Mouse (Mus musculus) left cerebral cortex, postnatal 10 days (tissue): ENCODE results near the gene Tnfaip1. TPM values are rescaled to one million over a fixed set of nuclear protein-coding genes. Genes with fewer than 3 reads are reported as not detected.
"Not testable (repeated sequence)": the region's sequence is repeated elsewhere in the genome, so short reads cannot be mapped to it uniquely, and the experiment has no call there.

Experiments used
- DNase-seq, 2 experiments: peaks; one replicate each; pipeline ENCODE4 v3.0.0; 2021 to 2022; ENCODE audit warnings: low spot score in 2 of 2, mixed read lengths in 1 of 2; ENCODE audit errors: extremely low spot score in 1 of 2
- intact Hi-C: fragments of 180-260 bp; cut with DNase I; formaldehyde crosslinking; loops from one replicate; pipeline ENCODE4 v1.15.1; 2025
- total RNA-seq, 2 experiments: library from RNA; stranded (reverse); gene quantifications; 2 replicates each; pipeline ENCODE4 v1.2.3; 2021

Tnfaip1 gene
- 10 to 100 TPM; 49.3 to 51.2 TPM for total RNA-seq

GRCm38 (mm10) chr11:78536080-78536689 lies at the start of gene Tnfaip1, which contains the start of gene Ift20:
Gene Tnfaip1, minus strand, starts transcription at chr11:78536332.
Gene Ift20, plus strand, starts transcription at chr11:78536361.
- intact Hi-C loops = no loop called here
- DNase-seq = peak; percentile 98 to 99

- intact Hi-C loops = no loop called here
- DNase-seq = no peak
Measured at GRCm38 (mm10) chr11:78582848-78583247, 46.7 kb upstream of the Tnfaip1 start.

GRCm38 (mm10) chr11:78574975-78575374 lies 38.8 kb upstream of the Tnfaip1 start:
- intact Hi-C loops = loop anchor here (10.0 kb wide), 1 partner anchor 120 kb away; the partner anchor contains the start of gene Nlk

DNA sequence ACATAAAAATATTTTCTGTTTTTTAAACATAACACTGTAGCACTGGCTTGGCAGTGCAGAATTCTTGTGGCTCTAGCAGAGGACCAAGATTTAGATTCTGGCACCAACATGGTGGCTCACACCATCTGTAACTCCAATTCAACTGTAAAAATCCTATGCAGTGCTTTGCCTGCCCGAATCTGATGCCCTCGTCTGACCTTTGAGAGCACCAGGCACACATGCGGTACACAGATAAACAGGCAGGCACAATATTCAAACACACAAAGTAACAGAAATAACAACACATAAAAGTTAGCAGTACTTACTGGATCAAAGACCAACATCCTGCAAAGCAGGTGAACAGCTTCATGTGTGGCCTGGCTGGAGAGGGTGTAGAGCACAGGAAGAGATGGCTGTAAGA lies 38.4 kb upstream of the Tnfaip1 start:
- intact Hi-C loops = loop anchor here (10.0 kb wide), 1 partner anchor 120 kb away; the partner anchor contains the start of gene Nlk
- no peak for DNase-seq

More at GRCm38 (mm10) chr11:78574975-78575374, 38.8 kb upstream of the Tnfaip1 start:
- DNase-seq = no peak

DNA sequence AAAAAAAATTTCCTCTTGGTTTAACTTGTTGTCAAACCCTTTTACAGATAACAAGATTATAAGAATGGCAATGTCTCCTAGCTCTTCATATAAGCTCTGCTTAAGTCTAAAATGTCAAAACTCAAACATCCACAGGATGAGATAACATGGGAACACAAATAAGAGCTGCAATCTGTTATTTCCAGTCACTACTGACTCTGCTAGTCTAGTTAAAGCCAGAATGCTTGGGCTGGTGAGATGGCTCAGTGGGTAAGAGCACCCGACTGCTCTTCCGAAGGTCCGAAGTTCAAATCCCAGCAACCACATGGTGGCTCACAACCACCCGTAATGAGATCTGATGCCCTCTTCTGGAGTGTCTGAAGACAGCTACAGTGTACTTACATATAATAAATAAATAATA lies 37.9 kb upstream of the Tnfaip1 start:
- DNase-seq = not testable (repeated sequence)
- intact Hi-C loops = loop anchor here (10.0 kb wide), 1 partner anchor 121 kb away; the partner anchor contains the start of gene Nlk

GRCm38 (mm10) chr11:78571854-78572253 lies 35.7 kb upstream of the Tnfaip1 start:
- DNase-seq = no peak
- intact Hi-C loops = loop anchor here (10.0 kb wide), 1 partner anchor 123 kb away; the partner anchor contains the start of gene Nlk

DNA sequence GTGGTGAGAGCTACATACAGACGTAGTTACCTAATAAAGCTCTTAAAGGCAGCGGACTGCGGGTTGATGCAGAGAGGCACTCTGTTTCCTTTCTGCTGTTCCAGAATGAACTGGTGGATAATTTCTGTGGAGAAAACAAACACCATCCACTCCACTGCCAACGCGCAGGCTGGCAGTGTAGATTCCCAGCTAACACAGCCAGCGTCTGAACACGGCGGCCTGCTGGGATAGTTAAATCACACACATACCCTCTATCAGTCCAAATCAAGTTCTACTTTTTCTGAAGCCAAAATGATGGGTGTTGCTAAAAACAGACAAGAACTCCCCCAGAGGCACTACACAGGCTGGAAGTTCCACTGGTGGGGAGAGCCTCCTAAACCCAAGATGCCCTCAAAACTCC lies 35.3 kb upstream of the Tnfaip1 start:
- intact Hi-C loops = loop anchor here (10.0 kb wide), 1 partner anchor 123 kb away; the partner anchor contains the start of gene Nlk
- DNase-seq = no peak

DNA sequence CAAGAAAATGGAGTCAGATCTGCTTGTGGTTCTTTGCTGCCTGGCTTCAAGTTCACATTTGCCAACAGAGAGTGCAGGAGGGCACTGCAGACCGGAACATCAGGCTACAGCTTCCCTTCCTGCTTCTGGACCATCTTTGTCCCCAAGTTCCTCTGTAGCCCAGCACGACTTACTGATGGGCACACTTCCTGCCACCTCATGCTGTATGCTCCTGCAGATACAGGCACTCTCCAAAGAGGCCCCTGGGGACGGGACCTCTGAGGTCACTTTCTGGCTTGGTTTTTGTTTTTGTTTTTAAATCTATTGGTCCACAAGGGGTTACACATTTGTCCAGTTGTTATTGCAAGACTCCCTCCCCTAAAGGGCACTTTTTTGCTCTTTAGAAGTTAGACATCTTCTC lies 33.7 kb upstream of the Tnfaip1 start:
- no peak for DNase-seq
- intact Hi-C loops = loop anchor here (10.0 kb wide), 1 partner anchor 125 kb away; the partner anchor contains the start of gene Nlk

GRCm38 (mm10) chr11:78568827-78569226 lies 32.7 kb upstream of the Tnfaip1 start:
- intact Hi-C loops = no loop called here
- no peak for DNase-seq

- no peak for DNase-seq
- intact Hi-C loops = no loop called here
Measured at GRCm38 (mm10) chr11:78567614-78568013, 31.5 kb upstream of the Tnfaip1 start.

DNA sequence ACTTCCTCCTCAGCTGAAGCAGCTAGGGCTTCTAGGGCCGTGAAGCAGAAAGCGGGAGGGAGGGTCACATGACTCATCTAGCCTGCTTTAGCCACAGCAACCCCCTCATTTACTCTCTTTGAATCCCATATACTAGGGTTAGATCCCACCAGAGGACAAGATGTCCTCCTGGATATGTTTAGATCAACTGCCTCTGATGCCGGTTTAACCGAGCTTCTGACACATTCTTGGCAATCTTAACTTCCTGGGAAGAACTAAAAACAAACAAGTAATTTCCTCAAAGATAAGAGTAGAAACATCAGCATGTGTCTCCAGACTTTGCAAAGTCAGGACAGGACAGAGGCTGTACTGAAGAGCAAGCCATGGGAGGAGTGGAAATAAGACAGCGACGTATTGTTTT lies 30.6 kb upstream of the Tnfaip1 start:
- no peak for DNase-seq
- intact Hi-C loops = no loop called here

- intact Hi-C loops = loop anchor here (5.0 kb wide), 1 partner anchor 267 kb away; the partner anchor contains the start of gene Lyrm9
- DNase-seq = peak; percentile 81 to 82
Measured at GRCm38 (mm10) chr11:78560447-78560846, 24.3 kb upstream of the Tnfaip1 start.

DNA sequence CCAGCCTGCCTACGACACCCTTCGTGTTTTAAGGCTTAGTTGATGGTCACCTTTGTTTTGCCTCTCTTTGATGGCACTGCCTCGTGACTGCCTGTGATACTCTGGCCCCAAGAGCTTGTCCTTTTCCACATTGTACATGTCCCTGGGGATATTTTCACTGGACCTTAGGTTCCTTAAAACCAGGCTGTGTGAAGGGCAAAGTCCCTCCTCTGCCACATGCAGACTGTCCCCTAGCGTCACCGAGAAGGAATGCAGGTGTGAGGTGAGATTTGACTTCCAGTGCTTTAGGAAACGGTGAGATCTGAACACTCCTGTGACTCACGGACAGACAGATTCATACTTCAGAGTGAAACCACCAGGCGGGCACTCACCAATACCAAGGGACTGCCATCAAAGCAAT lies 21.1 kb upstream of the Tnfaip1 start:
- intact Hi-C loops = loop anchor here (5.0 kb wide), 1 partner anchor 400 kb away; no protein-coding TSS in a partner anchor
- DNase-seq = no peak

GRCm38 (mm10) chr11:78556070-78556469 lies 19.9 kb upstream of the Tnfaip1 start:
- intact Hi-C loops = loop anchor here (5.0 kb wide), 1 partner anchor 401 kb away; no protein-coding TSS in a partner anchor

GRCm38 (mm10) chr11:78555623-78556022 lies 19.5 kb upstream of the Tnfaip1 start:
- intact Hi-C loops = loop anchor here (5.0 kb wide), 1 partner anchor 402 kb away; no protein-coding TSS in a partner anchor

More at GRCm38 (mm10) chr11:78556070-78556469, 19.9 kb upstream of the Tnfaip1 start:
- no peak for DNase-seq

GRCm38 (mm10) chr11:78551059-78551398 lies 14.9 kb upstream of the Tnfaip1 start:
- no peak for DNase-seq
- intact Hi-C loops = no loop called here

More at GRCm38 (mm10) chr11:78555623-78556022, 19.5 kb upstream of the Tnfaip1 start:
- DNase-seq = no peak

- intact Hi-C loops = no loop called here
- peak; percentile 97 for DNase-seq
Measured at GRCm38 (mm10) chr11:78550168-78551058, 14.3 kb upstream of the Tnfaip1 start, which contains the start of gene Tmem97. Gene Tmem97, minus strand, starts transcription at chr11:78550777.

DNA sequence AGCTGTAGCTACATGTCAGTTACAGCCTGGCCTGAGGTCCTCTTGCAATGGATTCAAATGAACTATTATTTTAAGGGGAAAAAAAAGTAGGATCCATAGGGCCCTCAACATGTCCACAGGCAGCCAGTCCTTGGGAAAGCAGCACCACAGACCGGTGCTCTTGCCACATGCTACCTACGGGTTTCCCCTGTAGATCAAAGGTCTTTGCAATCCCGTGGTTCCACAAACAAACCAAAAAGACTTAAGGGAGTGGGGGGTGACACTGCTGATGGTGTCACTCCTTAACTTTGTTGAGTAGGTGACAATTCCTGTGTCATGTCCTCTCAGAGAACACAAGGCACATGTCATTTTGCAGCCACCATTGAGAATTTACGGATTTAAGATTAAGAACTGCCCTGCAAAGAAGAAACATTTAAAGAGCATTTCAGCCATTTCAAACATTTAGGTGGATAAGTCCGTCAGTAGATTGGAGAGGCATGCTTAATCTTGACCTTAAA lies 13.4 kb upstream of the Tnfaip1 start:
- intact Hi-C loops = no loop called here
- DNase-seq = no peak
